Mouse (Mus musculus) ES-E14 (cell line): Measurements from ENCODE around the gene Prr5. TPM values are rescaled to one million over a fixed set of nuclear protein-coding genes. Genes with fewer than 3 reads are reported as not detected.
"Not testable (repeated sequence)": the region's sequence is repeated elsewhere in the genome, so short reads cannot be mapped to it uniquely, and the experiment has no call there.

Experiments used
- DNase-seq: peaks from one replicate; pipeline ENCODE4 v3.0.0-alpha.2; 2013; ENCODE audit warnings: low read depth, low spot score
- H3K27ac ChIP-seq: 2 replicates; pipeline ENCODE4 v1.5.1; 2012; ENCODE audit warnings: low read depth, mild to moderate bottlenecking, low read length, moderate library complexity, mixed read lengths; ENCODE audit not compliant: poor library complexity, insufficient read depth, severe bottlenecking
- H3K36me3 ChIP-seq: 2 replicates; pipeline ENCODE4 v1.6.1; 2012; ENCODE audit warnings: mild to moderate bottlenecking, low read length, moderate library complexity, mixed read lengths; ENCODE audit not compliant: control insufficient read depth, poor library complexity, insufficient read depth, severe bottlenecking
- H3K4me1 ChIP-seq, 2 experiments: fragments of 150-350 bp in 1 of 2; sonication (generic) in 1 of 2; 2 replicates each; pipeline ENCODE4 v1.6.1; 2012; ENCODE audit warnings: low read length in 2 of 2, mild to moderate bottlenecking in 1 of 2, mixed read lengths in 1 of 2; ENCODE audit not compliant: control insufficient read depth in 2 of 2, insufficient read depth in 2 of 2, poor library complexity in 1 of 2
- H3K4me3 ChIP-seq, 2 experiments: fragments of 150-350 bp in 1 of 2; sonication (generic) in 1 of 2; 2 replicates each; pipeline ENCODE4 v1.5.1; 2012; ENCODE audit warnings: low read length in 2 of 2, low read depth in 1 of 2, mild to moderate bottlenecking in 1 of 2, mixed read lengths in 1 of 2; ENCODE audit not compliant: insufficient read depth in 1 of 2, poor library complexity in 1 of 2, severe bottlenecking in 1 of 2
- H3K9ac ChIP-seq: 2 replicates; pipeline ENCODE4 v1.6.1; 2012; ENCODE audit warnings: low read depth, mild to moderate bottlenecking, low read length, mixed read lengths; ENCODE audit not compliant: poor library complexity, insufficient read depth, severe bottlenecking
- H3K9me3 ChIP-seq: fragments of 150-350 bp; sonication (generic); 2 replicates; pipeline ENCODE4 v1.6.1; 2012; ENCODE audit warnings: low read depth, mild to moderate bottlenecking, low read length; ENCODE audit not compliant: control insufficient read depth, insufficient read depth
- CHD2 ChIP-seq: IDR thresholded peaks from 2 replicates; pipeline ENCODE4 v1.6.1; 2014; ENCODE audit warnings: mild to moderate bottlenecking, low read depth, low read length, inconsistent platforms
- HCFC1 ChIP-seq: IDR thresholded peaks from 2 replicates; pipeline ENCODE4 v1.6.1; 2012; ENCODE audit warnings: low read length, inconsistent platforms, borderline replicate concordance; ENCODE audit not compliant: insufficient read depth
- MAFK ChIP-seq: IDR thresholded peaks from 2 replicates; pipeline ENCODE4 v1.6.1; 2014; ENCODE audit warnings: mild to moderate bottlenecking, low read depth, low read length, inconsistent platforms; ENCODE audit not compliant: insufficient read depth
- ZC3H11A ChIP-seq: IDR thresholded peaks from 2 replicates; pipeline ENCODE4 v1.6.1; 2012; ENCODE audit warnings: low read depth, mild to moderate bottlenecking, inconsistent platforms, low read length, borderline replicate concordance
- ZNF384 ChIP-seq: IDR thresholded peaks from 2 replicates; pipeline ENCODE4 v1.6.1; 2012; ENCODE audit warnings: low read depth, low read length, inconsistent platforms
- in situ Hi-C, 2 experiments: fragments of 600-800 bp; cut with MboI; formaldehyde crosslinking; loops; one replicate each; pipeline ENCODE4 v1.15.1; 2025; ENCODE audit warnings: low sequenced_read_pairs in 2 of 2, inconsistent platforms in 1 of 2; ENCODE audit not compliant: unreplicated experiment in 2 of 2
- total RNA-seq: library from RNA; depleted of rRNA; stranded (reverse); fragments of 300-350 nt; gene quantifications from 2 replicates; pipeline ENCODE4 v1.2.3, GENCODE M21; 2012

Gene Prr5
- total RNA-seq, 1 experiment = 11.6 TPM

DNA sequence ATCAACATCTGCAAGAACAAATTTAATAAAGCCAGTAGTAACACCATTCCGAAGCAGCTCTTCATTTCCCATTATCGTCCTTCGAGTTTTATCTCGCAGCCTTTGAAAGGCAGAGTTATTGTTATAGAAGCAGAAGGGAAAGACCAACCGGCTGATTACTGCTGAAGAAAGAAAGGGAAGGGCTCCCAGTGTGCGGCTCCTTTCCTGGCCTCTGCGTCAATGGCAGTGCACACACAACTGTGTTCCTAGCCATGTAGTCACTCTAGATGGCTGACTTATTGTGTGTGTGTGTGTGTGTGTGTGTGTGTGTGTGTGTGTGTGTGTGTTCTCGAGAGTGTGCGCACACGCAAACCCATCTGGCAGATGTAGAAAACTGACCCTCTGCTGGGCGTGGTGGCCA lies 45.7 kb downstream of the Prr5 start:
- Histone ChIP-seq H3K9ac (no peak overlapping the region), H3K36me3 (no peaks in the 10 kb centered on the region), H3K27ac (peak overlapping the region; percentile 74), H3K9me3 (no peaks in the 10 kb centered on the region), H3K4me3 (peak overlapping the region in 1 of 2 experiments; percentile 41; a peak in 2 of 4 replicates), H3K4me1 (peaks cover 12 to 22% of the 10 kb centered on the region in 2 experiments; a peak in 3 of 4 replicates)
- DNase-seq = no peak
- in situ Hi-C loops = no loop called here
- TF ChIP-seq MAFK (no peak), ZC3H11A (no peak), ZNF384 (no peak), HCFC1 (no peak), CHD2 (no peak)

DNA sequence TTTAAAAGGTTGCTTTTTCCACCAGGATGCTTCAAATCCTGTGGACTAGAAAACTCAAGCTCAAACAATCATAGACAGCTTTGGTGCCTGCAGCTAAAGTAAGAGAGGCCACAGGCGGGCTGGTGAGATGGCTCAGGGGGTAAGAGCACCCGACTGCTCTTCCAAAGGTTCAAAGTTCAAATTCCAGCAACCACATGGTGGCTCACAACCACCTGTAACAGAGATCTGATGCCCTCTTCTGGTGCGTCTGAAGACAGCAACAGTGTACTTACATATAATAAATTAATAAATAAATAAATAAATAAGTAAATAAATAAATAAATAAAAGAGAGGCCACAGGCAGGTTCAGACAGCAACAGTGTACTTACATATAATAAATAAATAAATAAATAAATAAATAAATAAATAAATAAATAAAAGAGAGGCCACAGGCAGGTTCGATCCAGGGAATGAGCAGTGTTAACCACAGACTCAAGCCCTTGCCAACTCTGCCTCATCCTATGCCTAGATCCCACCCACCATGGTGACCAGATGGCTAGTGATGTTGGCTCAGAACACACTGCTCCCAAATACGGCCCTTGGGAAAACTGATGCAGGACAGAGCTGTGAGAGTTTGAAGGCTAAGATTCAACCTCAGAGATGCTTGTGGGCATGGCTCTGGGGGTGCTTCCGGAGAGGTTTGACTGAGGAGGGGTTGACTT lies 48.3 kb downstream of the Prr5 start:
- in situ Hi-C loops, H3K36me3 ChIP-seq, H3K9me3 ChIP-seq, H3K4me3 ChIP-seq, H3K9ac ChIP-seq, DNase-seq, H3K27ac ChIP-seq: not testable (repeated sequence)
- peaks cover 17 to 25% of the 10 kb centered on the region in 2 experiments for H3K4me1 ChIP-seq

DNA sequence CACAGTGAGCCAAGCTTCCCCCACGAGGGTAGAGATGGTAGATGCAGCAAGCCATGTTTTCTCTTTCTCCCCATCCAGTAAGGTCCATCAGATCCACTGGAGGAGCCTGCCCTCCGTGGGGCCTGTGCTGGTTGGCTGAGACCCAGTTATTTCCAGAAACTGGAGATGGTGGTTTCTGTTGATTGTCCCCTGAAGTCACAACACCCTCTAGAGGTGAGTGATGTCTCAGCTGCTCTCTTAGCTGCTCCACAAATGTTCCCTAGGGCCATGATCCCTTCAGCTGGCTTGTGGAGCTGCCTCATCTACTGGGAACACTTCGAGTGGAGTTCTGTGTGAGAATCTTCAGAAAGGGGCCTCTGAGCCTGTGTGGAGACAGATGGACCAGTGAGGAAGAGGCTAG lies 49.4 kb downstream of the Prr5 start:
- no peak overlapping the region for H3K9ac ChIP-seq
- no peaks in the 10 kb centered on the region for H3K36me3 ChIP-seq
- TF ChIP-seq ZC3H11A (no peak), CHD2 (no peak), ZNF384 (no peak), HCFC1 (no peak), MAFK (no peak)
- H3K27ac ChIP-seq = no peak overlapping the region
- in situ Hi-C loops = no loop called here
- no peak overlapping the region for H3K4me3 ChIP-seq
- no peak for DNase-seq
- H3K9me3 ChIP-seq = no peaks in the 10 kb centered on the region
- H3K4me1 ChIP-seq = peaks cover 22 to 27% of the 10 kb centered on the region in 2 experiments

DNA sequence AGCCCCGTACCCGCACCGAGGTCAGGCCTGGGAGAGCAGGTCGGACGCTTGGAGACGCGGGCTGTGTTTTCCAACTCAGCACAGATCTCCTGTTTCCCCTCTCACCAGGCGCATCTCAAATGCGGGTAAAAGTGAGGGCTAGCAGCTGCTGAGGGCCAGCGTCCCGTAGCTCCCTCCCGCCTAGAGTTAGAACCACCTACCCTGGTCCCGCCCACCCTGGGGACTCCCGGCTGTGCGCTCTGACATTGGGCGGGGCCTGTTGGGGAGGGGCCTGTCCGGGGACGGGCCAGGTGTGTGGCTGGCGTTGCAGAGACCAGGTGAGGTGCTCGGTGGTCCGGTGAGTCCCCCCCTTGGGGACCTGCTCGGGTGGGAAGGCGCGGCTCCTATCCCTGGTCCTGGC lies 50.4 kb downstream of the Prr5 start, which contains the start of gene Arhgap8:
Gene Arhgap8, plus strand, starts transcription at position 262 of the 400 bp plus-strand sequence.
- H3K36me3 ChIP-seq = no peaks in the 10 kb centered on the region
- peak within 1 kb of the TSS; percentile 72 to 77 for H3K4me3 ChIP-seq
- H3K4me1 ChIP-seq = peaks cover 24 to 27% of the 10 kb centered on the region in 2 experiments
- in situ Hi-C loops = no loop called here
- H3K9ac ChIP-seq = peak within 1 kb of the TSS; percentile 59
- no peaks in the 10 kb centered on the region for H3K9me3 ChIP-seq
- TF ChIP-seq HCFC1 = no peak
- TF ChIP-seq MAFK = no peak
- no peak for TF ChIP-seq CHD2
- TF ChIP-seq ZC3H11A = no peak
- TF ChIP-seq ZNF384 = no peak
- 0 out of 2 replicates have a peak within 1 kb of the TSS, but pooled peaks have one; percentile 13 for H3K27ac ChIP-seq
- no peak for DNase-seq
